Mouse (Mus musculus): ENCODE data around the gene Prdx6. TPM values are rescaled to one million over a fixed set of nuclear protein-coding genes. Genes with fewer than 3 reads are reported as not detected.
A peak's percentile ranks its signal among the peaks of the same experiment; 100 is the strongest.

The Prdx6 gene
- polyA plus RNA-seq, 1 experiment from 2014 or later: 357 TPM

- Histone ChIP-seq H3K4me2 (no peak overlapping the region), H3K9ac (no peak overlapping the region), H3K27me3 (no peaks in the 10 kb centered on the region), H3K36me3 (replicated peaks) (no peaks in the 10 kb centered on the region), H3K4me1 (no peaks in the 10 kb centered on the region), H3K27ac (no peak overlapping the region), H3K9me3 (no peaks in the 10 kb centered on the region), H3K4me3 (replicated peaks) (no peak overlapping the region)
- ATAC-seq (ENCODE audit: low FRiP score): no peak
- 91% methylated on average over 8 of the region's 8 CpGs for WGBS
Measured at GRCm38 (mm10) chr1:161263584-161263983, 12.6 kb upstream of the Prdx6 start.

- Histone ChIP-seq H3K27ac (no peak overlapping the region), H3K27me3 (no peaks in the 10 kb centered on the region), H3K36me3 (replicated peaks) (no peaks in the 10 kb centered on the region), H3K9ac (no peak overlapping the region), H3K4me2 (no peak overlapping the region), H3K4me1 (no peaks in the 10 kb centered on the region), H3K9me3 (no peaks in the 10 kb centered on the region), H3K4me3 (replicated peaks) (no peak overlapping the region)
- WGBS: 91% methylated on average over 2 of the region's 2 CpGs
- ATAC-seq (ENCODE audit: low FRiP score): no peak
Measured at GRCm38 (mm10) chr1:161262542-161262941, 11.5 kb upstream of the Prdx6 start.

GRCm38 (mm10) chr1:161260761-161261160 is 9.7 kb upstream of the Prdx6 start:
- Histone ChIP-seq H3K4me2 (no peak overlapping the region), H3K4me3 (replicated peaks) (no peak overlapping the region), H3K9me3 (no peaks in the 10 kb centered on the region), H3K36me3 (replicated peaks) (no peaks in the 10 kb centered on the region), H3K27ac (no peak overlapping the region), H3K4me1 (no peaks in the 10 kb centered on the region), H3K27me3 (no peaks in the 10 kb centered on the region), H3K9ac (no peak overlapping the region)
- WGBS: 27% methylated on average over 2 of the region's 2 CpGs
- no peak for ATAC-seq (ENCODE audit: low FRiP score)

GRCm38 (mm10) chr1:161259142-161259541 is 8.1 kb upstream of the Prdx6 start:
- H3K9ac ChIP-seq: no peak overlapping the region
- no peak overlapping the region for H3K4me3 ChIP-seq (replicated peaks)
- 83% methylated on average over 5 of the region's 6 CpGs for WGBS
- H3K4me2 ChIP-seq: no peak overlapping the region
- H3K27me3 ChIP-seq: no peaks in the 10 kb centered on the region
- H3K9me3 ChIP-seq: no peaks in the 10 kb centered on the region
- no peaks in the 10 kb centered on the region for H3K36me3 ChIP-seq (replicated peaks)
- ATAC-seq (ENCODE audit: low FRiP score): no peak
- H3K27ac ChIP-seq: no peak overlapping the region
- H3K4me1 ChIP-seq: no peaks in the 10 kb centered on the region

- no peak overlapping the region for H3K27ac ChIP-seq
- H3K27me3 ChIP-seq: no peaks in the 10 kb centered on the region
- 90% methylated on average over 2 of the region's 2 CpGs for WGBS
- H3K4me1 ChIP-seq: no peaks in the 10 kb centered on the region
- H3K9ac ChIP-seq: no peak overlapping the region
- ATAC-seq (ENCODE audit: low FRiP score): no peak
- no peaks in the 10 kb centered on the region for H3K9me3 ChIP-seq
- H3K4me3 ChIP-seq (replicated peaks): no peak overlapping the region
- H3K36me3 ChIP-seq (replicated peaks): no peaks in the 10 kb centered on the region
- no peak overlapping the region for H3K4me2 ChIP-seq
Measured at GRCm38 (mm10) chr1:161258331-161258730, 7.3 kb upstream of the Prdx6 start.

- no peaks in the 10 kb centered on the region for H3K9me3 ChIP-seq
- no peak overlapping the region for H3K4me2 ChIP-seq
- H3K4me3 ChIP-seq (replicated peaks): no peak overlapping the region
- no peak for ATAC-seq (ENCODE audit: low FRiP score)
- H3K27me3 ChIP-seq: peaks cover 6% of the 10 kb centered on the region
- WGBS: 80% methylated on average over 7 of the region's 7 CpGs
- H3K9ac ChIP-seq: no peak overlapping the region
- no peak overlapping the region for H3K27ac ChIP-seq
- H3K36me3 ChIP-seq (replicated peaks): no peaks in the 10 kb centered on the region
- H3K4me1 ChIP-seq: no peaks in the 10 kb centered on the region
Measured at GRCm38 (mm10) chr1:161256918-161257317, 5.9 kb upstream of the Prdx6 start.

GRCm38 (mm10) chr1:161254361-161254760 is 3.3 kb upstream of the Prdx6 start:
- Histone ChIP-seq H3K4me2 (no peak overlapping the region), H3K9ac (no peak overlapping the region), H3K9me3 (no peaks in the 10 kb centered on the region), H3K27ac (no peak overlapping the region), H3K27me3 (peaks cover 9% of the 10 kb centered on the region), H3K4me1 (peaks cover 12% of the 10 kb centered on the region), H3K36me3 (replicated peaks) (no peaks in the 10 kb centered on the region), H3K4me3 (replicated peaks) (no peak overlapping the region)
- 88% methylated on average over 1 of the region's 1 CpGs for WGBS
- ATAC-seq (ENCODE audit: low FRiP score): no peak

- 88% methylated on average over 3 of the region's 3 CpGs for WGBS
- Histone ChIP-seq H3K4me1 (peaks cover 25% of the 10 kb centered on the region), H3K9ac (no peak overlapping the region), H3K4me2 (no peak overlapping the region), H3K4me3 (replicated peaks) (no peak overlapping the region), H3K27ac (no peak overlapping the region), H3K36me3 (replicated peaks) (no peaks in the 10 kb centered on the region), H3K9me3 (no peaks in the 10 kb centered on the region), H3K27me3 (peaks cover 9% of the 10 kb centered on the region)
- no peak for ATAC-seq (ENCODE audit: low FRiP score)
Measured at GRCm38 (mm10) chr1:161252901-161253300, 1.9 kb upstream of the Prdx6 start.

- H3K4me1 ChIP-seq: peaks cover 30% of the 10 kb centered on the region
- H3K27me3 ChIP-seq: peaks cover 9% of the 10 kb centered on the region
- H3K9ac ChIP-seq: no peak overlapping the region
- no peaks in the 10 kb centered on the region for H3K9me3 ChIP-seq
- no peak overlapping the region for H3K27ac ChIP-seq
- no peak overlapping the region for H3K4me2 ChIP-seq
- no peak overlapping the region for H3K4me3 ChIP-seq (replicated peaks)
- 82% methylated on average over 9 of the region's 9 CpGs for WGBS
- ATAC-seq (ENCODE audit: low FRiP score): no peak
- H3K36me3 ChIP-seq (replicated peaks): no peaks in the 10 kb centered on the region
Measured at GRCm38 (mm10) chr1:161252365-161252764, 1.3 kb upstream of the Prdx6 start.

GRCm38 (mm10) chr1:161251417-161252265 is 622 bp upstream of the Prdx6 start:
- Histone ChIP-seq H3K4me1 (peaks cover 30% of the 10 kb centered on the region), H3K9ac (peak overlapping the region; percentile 84; the same call in 1 of the 2 replicates), H3K27ac (no peak overlapping the region), H3K27me3 (peaks cover 9% of the 10 kb centered on the region), H3K9me3 (no peaks in the 10 kb centered on the region), H3K4me2 (peak overlapping the region; percentile 77), H3K36me3 (replicated peaks) (peaks cover 7% of the 10 kb centered on the region), H3K4me3 (replicated peaks) (peak overlapping the region; percentile 75)
- WGBS: 72% methylated on average over 9 of the region's 9 CpGs
- no peak; the same call in 1 of the 2 replicates for ATAC-seq (ENCODE audit: low FRiP score)

- H3K27me3 ChIP-seq: peaks cover 9% of the 10 kb centered on the region
- H3K36me3 ChIP-seq (replicated peaks): peaks cover 18% of the 10 kb centered on the region
- H3K4me2 ChIP-seq: peak overlapping the region; percentile 77
- 0 out of 2 replicates have a peak overlapping the region, but pooled peaks have one; percentile 67 for H3K27ac ChIP-seq
- H3K9ac ChIP-seq: peak overlapping the region; percentile 84
- H3K4me1 ChIP-seq: peaks cover 34% of the 10 kb centered on the region
- WGBS: 2% methylated on average over 15 of the region's 15 CpGs
- no peaks in the 10 kb centered on the region for H3K9me3 ChIP-seq
- ATAC-seq (ENCODE audit: low FRiP score): peak; percentile 77
- H3K4me3 ChIP-seq (replicated peaks): peak overlapping the region; percentile 75
Measured at GRCm38 (mm10) chr1:161250031-161250603, 902 bp downstream of the Prdx6 start.

- no peak overlapping the region for H3K27ac ChIP-seq
- H3K4me1 ChIP-seq: peaks cover 34% of the 10 kb centered on the region
- peak overlapping the region; percentile 84; the same call in 1 of the 2 replicates for H3K9ac ChIP-seq
- H3K4me2 ChIP-seq: peak overlapping the region; percentile 77
- H3K4me3 ChIP-seq (replicated peaks): peak overlapping the region; percentile 75
- peaks cover 9% of the 10 kb centered on the region for H3K27me3 ChIP-seq
- WGBS: 60% methylated on average over 6 of the region's 6 CpGs
- no peaks in the 10 kb centered on the region for H3K9me3 ChIP-seq
- ATAC-seq (ENCODE audit: low FRiP score): no peak
- peaks cover 25% of the 10 kb centered on the region for H3K36me3 ChIP-seq (replicated peaks)
Measured at GRCm38 (mm10) chr1:161249442-161249841, 1.6 kb downstream of the Prdx6 start.

All from forebrain, embryonic 12.5 days (tissue).